Mouse (Mus musculus) lung, embryonic 14.5 days (tissue): ENCODE results near the gene Grk6. TPM values are rescaled to one million over a fixed set of nuclear protein-coding genes. Genes with fewer than 3 reads are reported as not detected.

Experiments used
- ATAC-seq: fragments of 200-750 bp; cut with Nextera tagmentation; 2 replicates; pipeline ENCODE4 v1.8.0; 2017; ENCODE audit warnings: mild to moderate bottlenecking, moderate TSS enrichment, moderate library complexity; ENCODE audit not compliant: insufficient read depth
- DNase-seq: peaks from one replicate; pipeline ENCODE4 v3.0.0-alpha.2; 2015
- H3K27ac ChIP-seq: fragments of 300-500 bp; sonication (generic); 2 replicates; pipeline ENCODE4 v1.5.1; 2014; ENCODE audit warnings: low read depth, mild to moderate bottlenecking, moderate library complexity
- H3K27me3 ChIP-seq: fragments of 300-500 bp; sonication (generic); 2 replicates; pipeline ENCODE4 v1.6.1; 2014; ENCODE audit warnings: low read length, control low read depth; ENCODE audit not compliant: insufficient read depth
- H3K36me3 ChIP-seq: fragments of 300-500 bp; sonication (generic); 2 replicates; pipeline ENCODE4 v1.6.1; 2014; ENCODE audit warnings: control low read depth; ENCODE audit not compliant: insufficient read depth
- H3K4me1 ChIP-seq: fragments of 300-500 bp; sonication (generic); 2 replicates; pipeline ENCODE4 v1.6.1; 2014; ENCODE audit warnings: antibody characterized with exemption, control low read depth; ENCODE audit not compliant: insufficient read depth
- H3K4me2 ChIP-seq: fragments of 300-500 bp; sonication (generic); 2 replicates; pipeline ENCODE4 v1.6.1; 2014; ENCODE audit warnings: mild to moderate bottlenecking
- H3K4me3 ChIP-seq: fragments of 300-500 bp; sonication (generic); 2 replicates; pipeline ENCODE4 v1.5.1; 2014; ENCODE audit warnings: low read depth, low read length
- H3K9ac ChIP-seq: fragments of 300-500 bp; sonication (generic); 2 replicates; pipeline ENCODE4 v1.6.1; 2014
- H3K9me3 ChIP-seq: fragments of 300-500 bp; sonication (generic); 2 replicates; pipeline ENCODE4 v1.6.1; 2016; ENCODE audit warnings: low read depth, low read length, control low read depth
- CTCF ChIP-seq: IDR thresholded peaks from 2 replicates; pipeline ENCODE4 v1.5.1; 2016; ENCODE audit warnings: antibody characterized with exemption, low read depth
- WGBS: fragments of 180-500 bp; shearing (Covaris S2); extraction: QIAGEN DNeasy Blood & Tissue Kit; methylation state at CpG from one replicate; pipeline ENCODE4 v1.1.7; 2014; 5-methylcytosine and 5-hydroxymethylcytosine counted together
- polyA plus RNA-seq: library from polyadenylated mRNA; unstranded; fragments of >200 nt; fragmentation: Nextera tagmentation; extraction: Ambion mirVana; gene quantifications from 2 replicates; pipeline ENCODE4 v1.2.1, GENCODE M21; 2014

The Grk6 gene
- polyA plus RNA-seq, 1 experiment from 2014 or later, result 71.0 TPM

DNA sequence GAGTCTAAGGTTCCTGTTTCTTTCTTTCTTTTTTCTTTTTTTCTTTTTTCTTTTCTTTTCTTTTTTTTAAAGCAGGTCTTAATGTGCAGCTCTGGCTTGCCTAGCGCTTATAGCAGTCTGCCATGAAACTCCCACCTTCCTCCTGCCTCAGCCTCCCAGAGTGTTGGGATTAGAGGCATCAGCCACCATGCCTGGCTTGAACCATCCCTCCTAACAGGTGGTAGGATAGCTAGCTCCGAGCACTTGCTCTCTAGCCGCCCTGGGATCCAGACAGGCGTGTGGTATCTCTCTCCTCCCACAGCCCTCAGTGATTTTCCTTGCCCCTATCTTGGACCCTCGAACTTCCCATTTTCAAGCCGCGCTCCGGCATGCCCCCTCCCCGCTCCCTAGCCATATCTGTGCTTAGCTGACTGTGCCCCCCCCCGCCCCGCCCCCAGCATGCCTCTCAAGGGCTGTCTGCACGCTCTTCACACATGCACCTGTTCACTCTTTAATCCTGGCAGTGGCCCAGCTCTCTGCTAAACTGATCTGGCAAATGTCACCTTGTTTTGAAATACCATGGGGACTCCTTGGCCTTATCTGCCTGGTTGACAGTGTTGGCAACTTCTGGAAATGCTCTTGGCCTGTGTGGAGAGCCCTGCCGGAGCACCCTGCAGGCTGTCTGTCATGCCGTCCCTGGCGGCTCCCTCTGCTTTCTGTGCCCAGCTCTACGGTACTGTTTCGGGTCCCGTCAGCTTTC lies 50.2 kb downstream of the Grk6 start:
- peaks cover 3% of the 10 kb centered on the region; the same call in 1 of the 2 replicates for H3K4me1 ChIP-seq
- peaks cover 31% of the 10 kb centered on the region for H3K36me3 ChIP-seq
- 13% methylated on average over 18 of the region's 18 CpGs for WGBS
- no peak for TF ChIP-seq CTCF
- no peak overlapping the region for H3K27ac ChIP-seq
- no peak overlapping the region for H3K4me3 ChIP-seq
- ATAC-seq (peak; percentile 29; the same call in 1 of the 2 replicates), DNase-seq (peak; percentile 54)
- no peak overlapping the region for H3K4me2 ChIP-seq
- no peak overlapping the region for H3K9ac ChIP-seq
- H3K9me3 ChIP-seq, result no peaks in the 10 kb centered on the region
- H3K27me3 ChIP-seq, result no peaks in the 10 kb centered on the region

DNA sequence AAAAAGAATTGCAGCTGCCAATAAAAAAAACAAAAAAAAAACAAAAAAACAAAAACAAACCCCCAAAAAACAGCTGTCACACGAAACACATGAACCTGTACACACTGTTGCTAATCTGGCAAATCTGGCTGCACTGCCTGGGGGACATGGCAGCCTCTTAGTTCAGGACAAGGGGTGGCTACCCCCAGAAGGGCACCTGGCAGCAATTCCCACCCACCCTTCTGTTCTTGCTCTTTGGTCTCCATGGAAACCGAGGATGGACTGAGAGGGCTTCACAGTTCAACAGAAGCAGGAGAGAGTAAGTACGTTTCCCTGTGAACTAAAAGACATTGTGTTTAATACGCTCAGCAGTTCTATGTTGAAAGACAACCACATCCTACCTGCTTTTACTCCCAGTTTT lies 50.8 kb downstream of the Grk6 start:
- Histone ChIP-seq H3K4me1 (peaks cover 3% of the 10 kb centered on the region; the same call in 1 of the 2 replicates), H3K9me3 (no peaks in the 10 kb centered on the region), H3K36me3 (peaks cover 37% of the 10 kb centered on the region), H3K4me3 (no peak overlapping the region), H3K4me2 (no peak overlapping the region), H3K27me3 (no peaks in the 10 kb centered on the region), H3K9ac (no peak overlapping the region), H3K27ac (no peak overlapping the region)
- WGBS, result 35% methylated on average over 4 of the region's 4 CpGs
- DNase-seq (no peak), ATAC-seq (no peak)
- no peak for TF ChIP-seq CTCF

DNA sequence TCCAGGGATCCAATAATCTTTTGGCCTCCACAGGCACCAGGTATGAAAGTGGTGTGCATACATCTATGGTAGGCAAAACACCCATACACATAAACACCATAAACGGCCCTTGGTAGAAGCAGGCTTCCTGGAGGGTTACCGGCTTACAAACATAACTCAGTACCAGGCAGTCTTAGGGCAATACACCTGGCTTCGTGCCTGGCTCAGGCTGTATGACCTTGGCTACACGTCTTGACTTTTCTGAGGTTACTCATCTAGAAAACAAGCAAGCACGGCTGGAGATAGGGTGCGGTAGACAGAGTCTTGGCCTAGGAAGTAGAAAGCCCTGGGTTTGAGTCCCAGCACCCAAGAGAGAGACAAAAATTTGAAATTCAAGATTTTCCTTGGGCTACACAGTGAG lies 51.8 kb downstream of the Grk6 start:
- DNase-seq (no peak), ATAC-seq (no peak)
- no peaks in the 10 kb centered on the region for H3K9me3 ChIP-seq
- H3K27ac ChIP-seq, result no peak overlapping the region
- no peaks in the 10 kb centered on the region for H3K27me3 ChIP-seq
- no peak overlapping the region for H3K9ac ChIP-seq
- TF ChIP-seq CTCF, result no peak
- no peak overlapping the region for H3K4me2 ChIP-seq
- WGBS, result 80% methylated on average over 6 of the region's 6 CpGs
- H3K4me1 ChIP-seq, result peaks cover 3% of the 10 kb centered on the region; the same call in 1 of the 2 replicates
- H3K36me3 ChIP-seq, result peaks cover 45% of the 10 kb centered on the region
- no peak overlapping the region for H3K4me3 ChIP-seq

DNA sequence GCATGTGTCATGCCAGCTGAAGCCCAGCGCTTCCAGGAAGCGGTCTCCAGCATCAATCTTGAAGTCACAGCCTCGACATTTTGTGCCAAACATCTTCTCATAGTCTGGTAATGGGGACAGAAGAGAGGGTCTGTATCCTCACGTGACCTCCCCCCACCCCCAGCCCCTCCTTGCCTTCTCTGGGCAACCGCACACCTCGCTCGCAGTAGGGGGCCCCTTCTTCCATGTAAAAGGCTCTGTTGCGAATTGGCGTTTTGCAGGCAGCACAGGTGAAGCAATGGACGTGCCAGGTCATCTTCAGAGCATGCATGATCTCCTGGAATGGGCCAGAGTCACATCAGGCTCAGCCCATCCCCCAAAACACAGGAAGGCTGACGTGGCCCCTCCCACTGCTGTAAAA lies 54.0 kb downstream of the Grk6 start:
- Histone ChIP-seq H3K4me3 (no peak overlapping the region), H3K27ac (no peak overlapping the region), H3K4me1 (peaks cover 3% of the 10 kb centered on the region; the same call in 1 of the 2 replicates), H3K9me3 (no peaks in the 10 kb centered on the region), H3K36me3 (peaks cover 67% of the 10 kb centered on the region), H3K4me2 (no peak overlapping the region), H3K9ac (no peak overlapping the region), H3K27me3 (no peaks in the 10 kb centered on the region)
- ATAC-seq (no peak), DNase-seq (no peak)
- no peak for TF ChIP-seq CTCF
- 55% methylated on average over 11 of the region's 11 CpGs for WGBS

DNA sequence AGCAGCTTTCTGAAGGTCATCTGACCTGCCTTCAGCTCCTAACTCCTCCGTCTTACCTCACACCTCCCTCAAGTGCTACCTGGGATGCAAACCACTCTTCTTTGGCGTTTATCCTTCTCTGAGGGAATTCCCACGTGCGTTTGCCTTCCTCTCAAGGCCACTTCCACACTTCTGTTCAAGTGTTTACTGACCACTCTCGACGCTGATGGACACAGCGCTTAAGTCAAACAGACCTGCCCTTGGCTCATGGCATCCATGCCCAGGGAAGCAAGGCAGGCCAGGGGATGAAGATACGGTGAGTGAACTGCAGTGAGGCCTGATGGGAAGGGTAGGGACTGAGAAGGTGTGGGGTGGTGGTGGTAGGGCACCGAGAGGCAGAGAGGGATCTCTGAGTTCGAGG lies 55.7 kb downstream of the Grk6 start:
- peak; percentile 35 for DNase-seq
- no peak overlapping the region for H3K4me2 ChIP-seq

DNA sequence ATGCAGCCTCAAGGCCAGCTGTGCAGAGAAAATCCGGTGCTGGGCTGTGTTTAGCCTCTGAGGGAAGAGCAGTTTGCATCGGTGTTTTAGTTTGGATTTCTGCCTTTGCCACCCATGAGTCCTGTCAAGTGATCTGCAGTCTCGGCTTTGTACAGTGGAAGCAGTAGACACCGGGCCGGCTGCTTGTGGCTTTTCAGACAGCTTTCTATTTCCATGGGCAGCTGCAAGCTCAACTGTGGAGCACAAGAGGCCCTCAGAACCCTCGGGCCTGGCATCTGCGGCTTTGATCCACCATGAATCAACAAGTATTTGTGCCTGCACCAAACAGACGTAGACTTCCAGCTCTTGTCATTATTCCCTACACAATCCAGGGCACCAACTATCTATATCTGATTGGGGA lies 57.5 kb downstream of the Grk6 start:
- Histone ChIP-seq H3K4me3 (no peak overlapping the region), H3K9me3 (no peaks in the 10 kb centered on the region), H3K27ac (no peak overlapping the region), H3K4me2 (no peak overlapping the region), H3K36me3 (peaks cover 95% of the 10 kb centered on the region), H3K27me3 (no peaks in the 10 kb centered on the region), H3K4me1 (no peaks in the 10 kb centered on the region), H3K9ac (no peak overlapping the region)
- no peak for TF ChIP-seq CTCF
- 82% methylated on average over 8 of the region's 8 CpGs for WGBS
- ATAC-seq, result no peak
- no peak for DNase-seq

More for the DNA sequence above, 55.7 kb downstream of the Grk6 start:
- Histone ChIP-seq H3K9ac (no peak overlapping the region), H3K27ac (no peak overlapping the region), H3K9me3 (no peaks in the 10 kb centered on the region), H3K4me1 (no peaks in the 10 kb centered on the region; the same call in 1 of the 2 replicates), H3K4me3 (no peak overlapping the region), H3K27me3 (no peaks in the 10 kb centered on the region), H3K36me3 (peaks cover 82% of the 10 kb centered on the region)
- 54% methylated on average over 10 of the region's 10 CpGs for WGBS
- no peak for TF ChIP-seq CTCF
- ATAC-seq, result no peak

DNA sequence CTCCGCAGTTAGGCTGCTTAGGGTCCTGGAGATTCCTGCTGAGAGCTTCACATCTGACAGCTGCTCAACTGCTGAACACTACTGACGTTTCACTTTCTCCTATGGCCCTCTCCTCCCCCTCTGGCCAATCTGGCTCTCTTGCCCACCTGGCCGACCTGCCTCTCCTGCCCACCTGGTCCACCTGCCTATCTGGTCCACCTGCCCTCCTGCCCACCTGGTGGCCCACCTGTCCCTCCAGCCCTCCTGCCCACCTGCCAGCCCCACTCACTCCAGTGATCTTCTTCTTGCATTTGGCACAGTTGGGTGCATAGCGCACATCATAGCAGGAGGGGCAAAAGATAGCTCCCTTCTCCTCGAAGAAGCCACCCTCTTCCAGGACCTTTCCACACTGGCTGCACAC lies 59.5 kb downstream of the Grk6 start:
- Histone ChIP-seq H3K4me2 (no peak overlapping the region), H3K9ac (no peak overlapping the region), H3K27ac (no peak overlapping the region), H3K4me3 (no peak overlapping the region), H3K9me3 (no peaks in the 10 kb centered on the region), H3K27me3 (no peaks in the 10 kb centered on the region), H3K4me1 (no peaks in the 10 kb centered on the region), H3K36me3 (peaks cover 96% of the 10 kb centered on the region)
- 83% methylated on average over 5 of the region's 5 CpGs for WGBS
- ATAC-seq, result no peak
- no peak for TF ChIP-seq CTCF
- DNase-seq, result no peak
